34 mouse cellular contexts compared by ENCODE assay signal in the genomic region with DNA sequence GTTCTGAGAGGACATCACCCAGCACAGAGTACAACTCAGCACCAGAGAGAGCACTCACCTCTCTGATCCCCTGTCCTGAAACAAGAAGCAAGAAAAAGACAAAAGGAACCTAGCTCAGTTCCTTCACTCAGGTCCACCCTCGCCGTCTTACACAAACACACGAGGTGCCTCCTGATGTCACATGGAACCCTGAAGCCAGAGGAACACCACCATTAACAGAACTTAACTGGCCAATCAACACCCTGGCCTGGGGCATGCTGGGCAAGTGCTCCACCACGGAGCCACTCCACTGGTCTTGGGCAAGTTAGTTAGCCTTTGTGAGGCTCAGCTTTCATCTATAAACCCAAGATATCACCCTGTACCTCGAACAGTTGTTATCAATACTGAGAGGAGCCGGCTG. TPM values are rescaled to one million over a fixed set of nuclear protein-coding genes. Genes with fewer than 3 reads are reported as not detected.
"Had no signal": no experiment of that assay in that cellular context is flagged by ENCODE, and none has a peak within 500 bp of the region (broad histone marks: within the 10 kb centered on the region; RNA-seq: fewer than 3 reads in every experiment).

No protein-coding gene starts in this region.

- H3K36me3 ChIP-seq: heart, embryonic 10.5 days; heart, embryonic 13.5 days; heart, embryonic 15.5 days; hindbrain, embryonic 10.5 days; hindbrain, embryonic 12.5 days; hindbrain, embryonic 13.5 days; hindbrain, embryonic 15.5 days; intestine, embryonic 15.5 days; kidney, embryonic 15.5 days had no signal

- DNase-seq: heart, postnatal 10 days; heart, postnatal 14 days; heart, postnatal 36 days; heart, postnatal 4 days; kidney, adult 11 months; kidney, adult 18-20 months; kidney, adult 2 months; kidney, adult 8-10 months; kidney, adult 9 months; kidney, postnatal 10 days; kidney, postnatal 14 days; kidney, postnatal 25 days; kidney, postnatal 36 days; kidney, postnatal 4 days; layer of hippocampus, adult 9-11 months; layer of hippocampus, postnatal 36 days had no signal

- H3K27me3 ChIP-seq: hindbrain, embryonic 12.5 days; hindbrain, embryonic 13.5 days; hindbrain, embryonic 15.5 days; intestine, embryonic 15.5 days; kidney, embryonic 15.5 days had no signal

- H3K9me3 ChIP-seq: heart, embryonic 10.5 days; heart, embryonic 13.5 days; heart, embryonic 15.5 days; hindbrain, embryonic 10.5 days; hindbrain, embryonic 12.5 days; hindbrain, embryonic 13.5 days; hindbrain, embryonic 15.5 days; intestine, embryonic 15.5 days; kidney, embryonic 15.5 days had no signal

- ATAC-seq: hindbrain, embryonic 16.5 days; hindbrain, postnatal 0 days; inflammation-experienced regulatory T-cells, adult 6 months; intestine, embryonic 15.5 days; intestine, embryonic 16.5 days; intestine, postnatal 0 days had no signal

- H3K9ac ChIP-seq: heart, embryonic 13.5 days; heart, embryonic 15.5 days; hindbrain, embryonic 12.5 days; hindbrain, embryonic 13.5 days; hindbrain, embryonic 14.5 days; hindbrain, embryonic 15.5 days; intestine, embryonic 15.5 days; kidney, embryonic 15.5 days had no signal

- H3K4me3 ChIP-seq: heart, embryonic 10.5 days; heart, embryonic 13.5 days; heart, embryonic 15.5 days; hindbrain, embryonic 10.5 days; hindbrain, embryonic 12.5 days; hindbrain, embryonic 13.5 days; hindbrain, embryonic 15.5 days; intestine, embryonic 15.5 days; kidney, embryonic 15.5 days; layer of hippocampus, adult 2 months had no signal

- H3K4me1 ChIP-seq: hindbrain, embryonic 12.5 days; hindbrain, embryonic 13.5 days; hindbrain, embryonic 15.5 days; kidney, embryonic 15.5 days had no signal

- H3K27ac ChIP-seq: heart, embryonic 10.5 days; heart, embryonic 13.5 days; heart, embryonic 15.5 days; hindbrain, embryonic 10.5 days; hindbrain, embryonic 12.5 days; hindbrain, embryonic 13.5 days; hindbrain, embryonic 14.5 days; hindbrain, embryonic 15.5 days; hindbrain, postnatal 0 days; intestine, embryonic 15.5 days; kidney, embryonic 15.5 days; kidney, postnatal 0 days; layer of hippocampus, adult 2 months had no signal

- H3K4me2 ChIP-seq: heart, embryonic 11.5 days; heart, embryonic 13.5 days; heart, embryonic 15.5 days; hindbrain, embryonic 12.5 days; hindbrain, embryonic 13.5 days; hindbrain, embryonic 14.5 days; hindbrain, embryonic 15.5 days; intestine, embryonic 15.5 days; kidney, embryonic 15.5 days had no signal

RNA-seq across cellular contexts. Expression of a gene that starts 31.7 kb away (rescaled TPM):
- polyA plus RNA-seq: inflammation-experienced regulatory T-cells, adult 6 months had no signal
